Mouse (Mus musculus) CD8-positive naive resting alpha-beta T cell, adult 2 months (primary cell): ENCODE data around the gene Nod2.

Source experiments
- DNase-seq, 2 experiments: peaks; one replicate each; pipeline ENCODE4 v3.0.0; 2022; ENCODE audit warnings: low read depth in 2 of 2, low spot score in 2 of 2

The Nod2 gene

DNA sequence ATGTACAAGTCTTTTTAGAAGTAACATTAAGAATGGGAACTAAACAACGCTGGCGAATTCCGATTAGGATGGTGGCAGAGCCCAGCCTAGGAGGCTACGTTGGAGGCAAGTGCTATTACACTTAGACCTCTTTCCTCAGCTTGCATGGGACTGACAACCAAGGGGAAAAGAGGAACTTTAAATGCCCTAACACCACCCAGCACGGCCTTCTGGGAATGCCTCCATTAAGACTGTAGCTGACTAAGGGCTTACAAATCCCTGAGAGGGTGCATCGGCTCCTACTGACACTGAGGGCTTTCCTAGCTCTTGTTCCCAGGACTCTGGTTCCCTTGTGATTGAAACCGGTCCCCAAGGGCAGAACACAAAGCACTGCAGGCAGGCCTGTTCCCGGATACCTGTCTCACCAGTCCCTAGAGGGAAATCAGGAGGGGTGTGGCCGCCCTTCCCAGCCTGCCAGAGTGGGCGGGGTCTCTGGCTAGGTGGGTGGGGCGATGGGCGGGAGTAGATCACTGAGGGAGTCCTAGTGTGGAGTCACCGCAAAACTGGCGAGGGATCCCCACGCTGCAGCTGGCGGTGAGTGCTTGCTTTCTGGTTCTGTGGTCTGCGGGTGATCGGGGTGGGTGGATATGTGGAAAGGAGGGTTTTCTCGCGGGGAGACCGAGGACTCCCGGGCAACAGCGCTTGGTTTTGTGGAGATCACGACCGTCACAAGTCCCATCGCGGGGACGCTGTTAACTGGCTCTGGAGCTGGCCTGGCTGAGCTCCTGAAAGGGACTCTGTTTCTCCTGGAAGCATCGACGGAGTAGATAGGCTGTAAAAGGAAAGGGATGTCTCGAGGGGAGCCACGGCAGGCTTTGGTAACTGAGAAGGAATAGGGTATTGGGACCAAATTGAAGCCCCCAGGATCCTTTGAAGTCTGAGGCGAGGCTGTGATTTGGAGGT, at the start of gene Nod2:
TSS of gene Nod2 (plus strand) at position 479 of the 942 bp plus-strand sequence.
- DNase-seq, result peak; percentile 36 to 50

DNA sequence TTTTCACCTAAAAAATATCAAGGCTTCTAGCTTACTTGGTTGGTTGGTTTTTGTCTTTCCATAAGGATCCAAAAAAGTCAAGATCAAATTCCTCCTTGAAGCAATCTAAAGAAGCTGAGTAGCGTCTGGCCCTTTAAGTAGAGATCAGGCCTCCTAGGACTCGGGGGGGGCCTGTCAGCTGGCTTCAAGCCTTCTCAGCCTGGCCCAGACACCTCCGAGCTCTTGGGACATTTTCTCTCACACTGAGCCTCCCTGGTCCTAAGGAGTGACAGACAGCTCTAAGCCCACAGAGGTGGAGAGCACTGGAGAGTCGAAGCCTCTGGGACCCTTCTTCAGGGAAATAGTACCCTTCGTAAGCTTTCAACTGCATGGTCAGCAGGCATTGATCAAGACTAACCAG, 48.5 kb upstream of the Nod2 start:
- DNase-seq, result no peak

DNA sequence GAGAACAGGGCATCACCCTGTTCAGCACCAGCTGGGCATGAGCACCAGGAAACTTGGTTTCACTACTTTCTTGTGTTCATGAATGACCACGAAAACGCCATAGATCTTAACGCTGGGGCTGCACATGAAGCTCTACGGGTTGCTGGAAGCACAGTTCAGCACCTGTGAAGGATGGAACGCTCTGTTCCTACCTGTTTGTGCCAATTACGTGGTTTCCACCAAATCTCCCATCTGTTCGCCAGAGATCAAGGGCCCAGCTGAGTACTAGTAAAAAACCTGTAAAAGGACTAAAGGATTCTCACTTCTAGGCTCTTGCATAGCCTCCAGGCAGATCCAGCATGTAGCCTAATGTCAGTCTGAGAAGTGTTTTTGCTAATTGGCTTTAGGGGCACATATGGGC, 47.6 kb upstream of the Nod2 start:
- no peak for DNase-seq

DNA sequence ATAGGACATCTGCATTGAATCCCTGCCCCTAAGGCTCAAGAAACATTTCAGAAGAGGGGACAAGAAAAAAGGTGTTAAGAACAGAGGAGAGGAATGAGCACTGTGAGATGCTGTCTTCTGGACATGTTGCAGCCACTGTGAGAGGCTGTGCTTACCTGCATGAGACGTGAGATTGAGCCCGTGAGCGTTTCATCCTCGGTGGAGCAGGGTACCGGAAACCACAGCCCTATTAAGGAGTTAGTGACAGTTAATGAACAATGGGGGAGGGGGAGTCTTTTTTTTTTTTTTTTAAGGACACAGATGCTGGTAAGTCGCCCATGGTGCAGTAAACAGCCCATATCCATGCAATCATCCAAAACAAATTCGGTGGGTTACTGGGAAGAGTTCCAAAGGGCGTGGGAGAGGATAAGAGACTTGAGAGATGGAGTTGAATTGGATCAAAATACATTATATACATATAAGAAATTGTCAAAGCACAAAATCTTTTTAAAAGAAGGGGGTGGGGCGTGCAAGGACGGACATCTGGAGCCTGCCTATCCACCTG, 43.6 kb upstream of the Nod2 start:
- DNase-seq, result no peak

DNA sequence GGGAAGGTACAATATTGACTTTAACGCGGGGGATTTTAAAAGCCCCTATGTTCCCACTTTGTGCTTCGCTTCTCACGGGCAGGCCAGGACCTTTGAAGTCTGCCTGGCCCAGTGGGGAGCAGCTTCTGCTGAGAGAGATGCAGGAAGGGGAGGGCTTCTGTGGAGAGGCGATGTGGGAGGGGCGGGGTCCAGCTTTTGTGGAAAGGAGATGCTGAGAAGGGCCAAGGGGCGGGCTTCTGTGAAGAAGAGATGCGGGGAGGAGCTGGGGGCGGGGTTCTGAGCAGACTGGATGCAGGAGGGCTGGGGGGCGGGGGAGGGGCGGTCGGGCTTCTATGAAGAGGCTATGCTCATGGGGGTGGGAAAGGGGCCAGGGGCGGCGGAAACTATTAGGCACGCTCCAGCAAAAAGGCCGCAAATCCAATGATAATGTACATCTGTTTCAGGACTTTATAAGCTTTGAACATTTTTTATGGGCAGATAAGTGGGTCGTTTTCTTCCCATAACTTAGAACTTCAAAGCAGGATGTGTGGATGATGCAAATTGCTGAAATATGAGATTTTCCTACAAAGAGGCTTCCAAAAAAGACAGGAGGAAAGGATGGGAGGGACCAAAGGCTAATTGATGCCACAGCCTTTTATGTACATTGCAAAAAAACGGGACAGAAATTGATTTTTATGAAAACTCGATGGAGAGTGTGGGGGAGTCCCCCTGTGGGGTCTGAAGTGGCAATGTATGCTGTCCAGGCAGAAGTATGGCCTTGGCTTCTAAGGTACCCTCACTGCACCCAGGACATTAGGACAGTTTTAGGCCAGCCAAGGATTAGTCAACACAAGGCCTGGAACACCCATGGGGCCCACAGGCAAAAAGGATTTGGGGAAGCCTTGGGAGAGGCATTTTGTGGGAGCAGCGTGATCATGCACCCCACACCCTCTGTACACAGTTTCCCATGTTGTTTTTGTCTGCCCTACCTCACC, 42.8 kb upstream of the Nod2 start:
- DNase-seq, result no peak

DNA sequence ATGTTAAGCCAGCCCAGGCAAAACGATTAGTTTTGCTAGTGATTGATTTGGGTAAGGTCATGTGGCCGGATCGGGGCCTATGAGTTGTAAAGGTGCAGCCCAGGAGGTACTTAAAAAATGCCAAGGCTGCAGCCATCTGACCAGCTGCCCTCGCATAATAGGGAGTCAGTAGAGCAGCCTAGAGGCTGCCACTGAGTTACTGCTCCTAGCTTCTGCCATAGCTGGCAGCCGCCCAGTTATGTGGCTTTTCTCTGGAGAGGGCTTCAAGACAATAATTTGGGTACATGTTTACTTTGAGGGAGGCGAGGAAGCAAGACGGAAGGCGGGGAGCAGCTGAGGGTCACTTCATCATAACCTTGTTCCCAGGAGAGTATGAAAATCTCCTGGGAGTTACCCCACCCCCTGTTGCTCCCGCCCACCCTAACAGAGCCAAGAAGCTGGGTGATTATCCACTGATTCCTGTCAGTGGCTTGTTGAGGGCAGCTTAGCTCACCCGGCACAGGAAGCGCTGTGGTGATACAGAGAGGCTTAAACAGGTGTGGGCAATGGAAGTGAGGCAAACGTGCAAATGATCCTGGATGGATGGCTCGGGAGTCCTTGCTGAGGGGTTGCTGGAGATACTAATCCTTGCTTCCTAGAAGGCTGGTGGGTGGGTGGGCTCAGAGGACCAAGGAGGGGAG, 41.6 kb upstream of the Nod2 start:
- DNase-seq, result no peak

DNA sequence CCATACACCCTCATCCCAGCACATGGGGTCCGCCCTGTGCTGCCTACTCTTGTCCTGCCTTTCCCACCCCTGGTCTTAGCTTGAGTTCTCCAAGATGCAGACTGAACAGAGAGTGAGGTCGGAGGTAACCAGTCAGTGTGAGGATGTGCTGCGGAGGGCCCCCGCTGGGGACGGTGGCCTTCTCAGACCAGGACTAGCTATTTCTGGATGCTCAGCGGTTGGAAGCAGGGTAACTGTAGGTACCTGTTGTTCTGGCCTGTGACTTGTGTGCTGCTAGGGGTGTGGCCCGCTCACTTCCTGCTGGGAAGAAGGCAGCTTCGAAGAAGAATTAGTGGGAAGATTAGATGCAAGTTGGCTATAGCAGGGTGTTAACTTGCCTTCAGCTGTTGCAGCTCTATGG, 38.1 kb upstream of the Nod2 start:
- DNase-seq, result no peak

DNA sequence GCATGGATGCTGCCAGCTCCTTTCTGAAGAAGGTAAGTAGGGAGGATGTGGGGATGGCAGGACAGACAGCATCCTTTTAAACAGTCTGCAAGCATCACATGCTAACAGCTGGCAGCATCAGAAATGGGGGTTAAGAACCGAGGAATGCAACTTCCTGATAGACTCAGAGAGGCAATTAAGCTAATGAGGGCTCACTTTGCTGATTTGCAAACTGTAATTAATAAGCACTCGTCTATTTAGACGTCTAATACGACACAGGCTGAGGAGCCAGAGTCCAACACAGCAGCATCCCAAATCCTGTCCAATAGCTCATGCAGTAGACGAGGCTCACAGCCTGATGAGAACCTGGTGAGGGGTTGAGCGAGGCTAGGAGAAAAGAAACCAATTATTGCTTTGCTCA, 36.8 kb upstream of the Nod2 start:
- no peak for DNase-seq

DNA sequence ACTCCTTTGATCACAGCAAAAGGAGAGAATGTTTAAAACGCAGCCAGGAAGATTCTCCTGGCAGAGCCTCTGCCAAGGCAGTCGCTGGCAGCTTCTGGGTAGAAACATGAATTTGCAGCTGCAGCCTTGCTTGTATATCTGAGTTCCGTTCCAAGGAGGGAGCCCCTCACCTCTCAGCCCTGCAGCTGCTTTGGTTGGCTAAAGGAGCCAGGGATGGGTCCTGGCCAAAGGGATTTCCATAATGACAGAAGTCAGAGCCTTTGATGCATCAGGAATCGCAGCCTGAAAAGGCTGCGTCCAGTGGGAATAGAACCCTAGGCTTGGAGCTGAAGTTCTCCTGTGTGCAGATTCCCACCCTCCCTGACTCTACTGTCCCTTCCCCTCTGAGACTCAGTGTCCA, 32.1 kb upstream of the Nod2 start:
- DNase-seq, result no peak

DNA sequence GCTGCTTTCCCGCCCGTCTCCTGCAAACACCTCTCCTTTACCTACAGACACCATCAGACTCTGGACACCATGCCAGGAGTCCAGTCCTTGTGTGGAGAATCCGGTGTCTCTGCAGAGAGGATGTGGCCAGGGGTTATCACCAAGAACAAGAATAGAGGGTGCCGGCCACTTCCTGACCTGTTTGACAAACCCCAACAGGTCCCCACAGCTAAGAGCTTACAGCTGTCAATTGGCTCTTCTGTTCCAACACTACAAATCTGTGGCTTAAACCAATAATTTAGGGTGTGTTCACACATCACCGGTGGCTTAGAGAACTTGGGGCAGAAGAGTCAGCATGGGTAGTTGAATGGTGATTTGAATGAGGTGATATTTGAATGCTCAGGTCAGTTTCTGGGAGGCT, 28.5 kb upstream of the Nod2 start:
- no peak for DNase-seq

DNA sequence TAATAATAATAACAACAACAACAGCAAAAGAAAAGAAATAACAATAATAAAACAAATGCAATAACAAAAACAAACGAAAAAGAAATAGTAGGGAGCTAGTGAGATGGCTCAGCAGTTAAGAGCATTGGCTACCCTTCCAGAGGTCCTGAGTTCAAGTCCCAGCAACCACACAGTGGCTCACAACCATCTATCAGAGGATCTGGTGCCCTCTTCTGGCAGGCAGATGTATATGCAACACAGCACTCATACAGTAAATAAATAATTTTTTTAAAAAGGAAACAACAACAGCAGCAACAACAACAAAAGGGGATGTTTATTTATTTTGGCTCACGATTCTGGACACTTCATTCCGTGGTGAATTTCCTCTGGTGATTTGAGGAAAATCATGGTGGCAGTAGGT, 27.6 kb upstream of the Nod2 start:
- peak in 1 of 2 experiments; percentile 24 for DNase-seq

DNA sequence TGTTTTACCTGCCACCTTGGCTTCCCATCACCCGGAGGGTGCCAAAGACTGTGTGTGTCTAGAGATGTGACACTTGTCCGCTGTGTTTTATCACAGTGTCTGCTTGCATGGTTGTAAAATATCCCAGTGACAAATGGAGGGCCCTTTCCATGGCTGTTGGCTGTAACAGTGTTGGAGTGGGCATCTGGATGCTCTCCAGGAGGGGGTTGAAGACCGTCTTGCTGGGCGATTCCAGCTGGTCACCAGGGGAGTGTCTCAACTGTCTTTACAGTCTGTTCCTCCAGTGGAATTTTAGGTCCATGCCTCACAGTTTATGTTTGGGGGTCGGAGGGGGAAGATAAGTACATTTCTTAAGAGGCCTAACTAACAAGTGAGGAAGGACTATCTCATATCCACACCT, 26.2 kb upstream of the Nod2 start:
- DNase-seq, result no peak

DNA sequence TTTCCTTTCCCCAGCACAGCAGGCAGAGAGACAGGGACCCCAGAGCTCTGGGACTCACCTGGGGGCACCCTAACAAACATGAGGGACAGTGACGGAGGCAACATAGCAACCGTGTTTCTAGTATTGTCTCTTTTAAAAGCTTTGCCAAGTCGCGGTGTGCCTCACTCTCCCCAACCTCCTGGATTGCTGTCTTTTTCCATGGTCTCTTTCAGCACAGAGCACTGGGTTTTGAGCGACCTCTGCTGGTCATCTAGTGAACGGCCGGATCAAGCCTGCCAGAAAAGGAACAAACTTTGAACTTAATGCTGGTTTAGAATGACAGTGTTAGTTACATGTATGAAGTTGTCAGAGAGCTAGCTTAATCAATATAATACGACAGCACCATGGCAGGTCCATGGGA, 25.7 kb upstream of the Nod2 start:
- peak; percentile 50 to 67 for DNase-seq

DNA sequence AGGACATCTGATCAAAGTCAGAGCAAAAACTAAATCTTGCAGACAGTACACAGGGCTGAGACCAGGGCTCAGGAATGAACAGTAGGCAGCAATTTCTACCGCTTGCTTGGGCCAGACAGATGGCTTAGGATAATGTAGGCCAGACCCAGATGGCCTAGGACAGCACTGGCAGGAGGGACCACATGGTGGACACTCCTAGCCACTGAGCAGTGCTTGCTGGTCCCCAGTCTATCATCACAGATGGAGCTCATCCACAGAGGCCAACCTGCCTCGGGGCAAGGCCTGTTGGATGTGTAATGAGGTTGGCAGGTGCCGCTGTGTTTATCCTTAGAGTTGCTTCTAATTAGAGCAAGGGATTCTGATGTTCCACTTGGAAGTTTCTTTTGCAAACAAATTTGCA, 23.8 kb upstream of the Nod2 start:
- no peak for DNase-seq

DNA sequence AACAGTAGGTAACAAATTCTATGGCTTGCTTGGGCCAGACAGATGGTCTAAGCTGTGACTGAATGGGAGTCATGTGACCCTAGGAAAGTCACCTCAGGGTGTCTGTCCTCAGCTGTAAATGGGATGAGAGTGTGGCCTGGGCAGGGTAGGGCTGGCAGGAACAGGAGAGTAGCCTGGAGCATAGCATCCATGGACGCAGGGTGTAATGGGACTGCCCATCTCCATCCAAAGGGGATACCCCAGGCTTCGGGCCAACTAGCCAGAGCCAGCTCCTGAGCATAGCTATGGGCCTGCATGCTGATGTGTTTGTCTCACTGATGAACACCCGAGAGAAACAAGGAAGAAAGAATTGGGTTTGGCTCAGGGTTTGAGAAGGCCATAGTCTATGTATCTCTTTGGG, 22.8 kb upstream of the Nod2 start:
- DNase-seq, result no peak

DNA sequence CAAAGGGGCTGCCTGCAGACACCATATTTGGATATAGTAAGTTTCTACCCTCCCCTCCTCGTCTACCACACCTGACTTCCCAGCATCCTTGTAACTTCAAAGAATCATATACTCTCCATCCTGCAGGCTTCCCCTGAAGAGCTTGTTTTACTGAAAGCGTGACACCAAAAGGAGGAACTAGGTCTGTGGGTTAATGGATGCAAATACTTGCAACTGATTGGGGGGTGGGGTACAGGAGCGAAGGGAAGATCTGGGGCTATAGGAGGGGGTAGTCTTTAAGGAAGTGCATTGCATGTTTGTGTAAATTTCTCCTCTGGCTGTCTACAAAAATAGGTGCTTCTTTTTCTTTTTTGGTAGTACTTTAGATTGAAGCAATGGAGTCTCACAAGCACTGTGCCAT, 20.7 kb upstream of the Nod2 start:
- DNase-seq, result no peak

DNA sequence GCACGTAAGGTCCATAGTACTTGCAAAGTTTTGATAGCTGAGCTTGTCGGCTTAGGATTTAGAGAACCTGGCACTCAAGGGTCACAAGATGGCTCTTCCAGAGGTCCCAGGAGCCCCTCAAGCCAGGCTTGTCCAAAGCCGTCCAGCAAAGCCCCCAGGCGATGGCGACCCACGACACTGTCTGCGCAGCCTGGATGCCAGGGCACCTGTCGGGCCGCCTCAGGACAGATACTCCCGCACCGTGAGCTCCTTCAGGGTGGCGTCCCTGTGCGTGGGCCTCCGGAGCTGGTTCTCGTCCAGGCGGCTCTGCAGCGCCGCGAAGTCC, 20.2 kb upstream of the Nod2 start:
- no peak for DNase-seq

DNA sequence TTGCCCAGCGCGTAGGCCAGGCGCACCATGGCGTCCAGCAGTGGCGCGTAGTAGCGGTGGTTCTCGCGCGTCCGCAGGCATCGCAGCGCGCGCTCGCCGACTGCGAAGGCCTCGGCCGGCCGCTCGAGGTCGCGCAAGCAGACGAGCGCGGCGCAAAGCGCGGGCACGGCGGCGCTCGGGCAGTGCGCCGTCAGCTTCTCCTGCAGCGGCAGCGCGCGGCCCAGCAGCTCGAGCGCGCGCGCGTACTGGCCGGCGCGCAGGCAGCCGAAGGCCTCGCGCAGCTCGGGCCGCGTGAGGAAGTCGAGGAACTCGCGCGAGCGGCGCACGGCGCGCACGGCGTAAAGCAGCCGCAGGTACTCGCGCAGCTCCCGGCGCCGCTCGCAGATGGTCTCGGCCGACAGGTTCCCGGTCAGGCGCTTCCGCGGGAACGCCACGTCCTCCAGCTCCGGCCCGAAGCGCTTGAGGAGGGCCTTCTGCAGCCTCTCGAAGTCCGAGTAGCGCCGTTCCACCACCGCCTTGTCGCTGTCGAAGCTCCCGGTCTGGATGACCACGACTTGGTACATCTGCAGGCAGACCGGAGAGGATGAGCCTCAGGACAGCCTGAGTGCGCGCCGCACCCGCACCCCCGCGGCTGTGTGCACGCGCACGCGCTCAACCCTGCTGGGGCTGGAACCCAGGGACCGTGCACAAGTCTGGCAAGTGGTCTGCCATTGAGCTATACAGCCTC, 19.7 kb upstream of the Nod2 start:
- no peak for DNase-seq

DNA sequence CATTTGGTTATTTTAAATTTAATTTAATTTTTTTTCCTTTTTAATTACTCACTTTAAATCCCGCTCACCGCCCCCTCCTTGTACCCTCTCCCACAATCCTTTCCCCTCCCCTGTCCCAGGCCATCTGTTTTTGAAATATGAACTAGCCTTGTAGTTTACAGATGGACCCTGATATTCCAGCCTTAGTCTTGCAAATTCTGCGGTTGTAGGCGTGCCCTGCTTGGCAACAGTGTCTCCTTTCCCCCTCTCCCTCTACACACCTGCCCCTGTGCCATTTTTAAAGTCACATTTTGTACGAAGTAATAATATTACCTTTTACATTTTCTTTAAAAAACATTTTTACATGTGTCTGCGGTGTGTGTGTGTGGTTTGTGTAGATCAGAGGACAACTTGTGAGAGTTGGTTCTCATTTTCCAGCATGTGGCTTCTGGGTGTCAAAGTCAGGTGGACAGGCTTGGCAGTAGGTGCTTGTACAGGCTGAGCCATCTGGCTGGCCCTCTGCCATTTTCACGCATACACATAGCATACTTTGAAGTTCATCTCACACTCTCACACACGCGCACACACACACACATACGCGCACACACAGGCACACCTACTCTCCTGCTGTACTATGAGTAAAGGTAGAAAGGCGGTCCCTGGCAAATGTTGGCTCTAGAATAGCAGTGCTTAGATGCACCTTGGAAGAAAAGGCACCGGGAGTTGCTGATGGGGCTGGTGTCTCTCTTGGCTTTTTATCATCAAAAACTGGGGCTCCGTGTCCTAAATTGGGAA, 18.9 kb upstream of the Nod2 start:
- no peak for DNase-seq

DNA sequence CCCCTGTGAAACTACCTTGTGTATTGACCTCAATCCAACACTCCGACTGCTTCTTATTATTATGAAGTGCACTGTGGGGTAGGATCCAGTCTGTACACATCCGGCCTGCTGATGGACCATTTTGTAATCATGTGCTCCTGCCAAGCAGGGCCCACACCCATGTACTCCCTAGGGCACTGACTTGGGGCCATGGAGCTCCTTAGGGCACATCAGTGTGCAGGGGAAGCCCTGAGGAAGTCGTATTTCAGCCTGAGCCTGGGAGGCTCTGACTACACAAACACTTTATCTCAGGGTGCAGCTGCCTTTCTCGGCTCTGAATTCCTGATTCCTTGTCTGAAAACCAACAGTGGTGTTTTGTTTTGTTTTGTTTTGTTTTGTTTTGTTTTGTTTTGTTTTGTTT, 16.9 kb upstream of the Nod2 start:
- DNase-seq, result no peak
